Mouse (Mus musculus) c-Kit-positive CD71-negative TER-119-negative erythroid progenitor cells, embryonic 14.5 days (primary cell): Measurements from ENCODE around the gene Vmn2r103.

Source experiments
- DNase-seq: peaks from one replicate; pipeline ENCODE4 v3.0.0-alpha.2; 2013; ENCODE audit warnings: low read depth

The Vmn2r103 gene

GRCm38 (mm10) chr17:19773063-19773462, at the start of gene Vmn2r103:
Vmn2r103 (plus strand) TSS chr17:19773363.
- no peak for DNase-seq

DNA sequence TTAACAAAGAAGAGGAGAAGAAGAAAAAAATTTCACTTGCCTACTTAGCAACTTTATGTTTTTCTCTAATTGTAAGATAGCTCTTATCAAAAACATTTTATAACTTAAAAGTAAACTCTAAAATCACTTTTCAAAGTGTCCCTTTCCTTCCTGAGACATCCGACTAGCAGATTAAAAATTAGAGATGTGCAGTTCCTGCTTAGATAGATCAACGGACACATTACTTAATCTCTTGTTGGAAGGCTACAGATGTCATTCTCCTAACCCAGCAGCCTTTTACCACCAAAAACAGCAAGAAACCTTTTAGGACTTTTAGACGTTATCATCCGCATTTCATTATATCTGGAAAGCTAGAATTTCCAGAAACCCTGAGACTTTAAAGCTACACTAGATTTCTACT, 5.8 kb downstream of the Vmn2r103 start:
- no peak for DNase-seq

GRCm38 (mm10) chr17:19789248-19789647, 16.1 kb downstream of the Vmn2r103 start:
- no peak for DNase-seq
